Mouse (Mus musculus): ENCODE results near the gene Pou2af1.
A peak's percentile ranks its signal among the peaks of the same experiment; 100 is the strongest.

GRCm38 (mm10) chr9:51274678-51275077, 61.2 kb downstream of the Pou2af1 start:
- TF ChIP-seq POLR2A (IDR thresholded peaks at IDR 0.05; ENCODE audit: borderline replicate concordance, extremely low read depth, low read depth, low read length): peak; percentile 43; the same call in 1 of the 2 replicates
- no peak for TF ChIP-seq CTCF (IDR thresholded peaks at IDR 0.05; ENCODE audit: insufficient read depth, low read length)
